Mouse (Mus musculus) liver, embryonic 14.5 days (tissue): ENCODE data around the gene Hdac4.

Experiments
- CTCF ChIP-seq: IDR thresholded peaks from 2 replicates; pipeline ENCODE4 v1.5.1; 2016; ENCODE audit warnings: antibody characterized with exemption, low read depth, control low read depth
- EP300 ChIP-seq: IDR thresholded peaks from 2 replicates; pipeline ENCODE4 v1.6.1; 2016; ENCODE audit warnings: antibody characterized with exemption, low read depth

DNA sequence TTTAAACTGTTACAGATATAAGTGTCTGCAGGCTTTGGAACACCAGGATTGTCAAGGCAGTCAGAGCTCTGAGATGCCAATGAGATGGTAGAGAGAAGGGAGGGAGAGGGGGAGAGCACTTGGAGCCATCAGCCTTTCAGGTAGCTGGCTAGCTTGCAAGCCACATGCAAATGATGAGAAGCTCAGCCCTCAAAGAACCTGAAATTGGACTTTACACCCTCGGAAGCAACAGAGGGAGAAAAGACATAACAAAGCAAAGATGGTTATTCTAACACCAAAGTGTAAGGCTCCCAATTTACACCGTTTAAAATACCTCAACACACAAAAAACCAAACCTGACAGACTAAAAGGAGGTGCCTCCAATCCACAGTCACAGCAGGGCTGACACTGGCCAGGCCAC lies 63.3 kb downstream of the Hdac4 start:
- TF ChIP-seq CTCF (no peak), EP300 (no peak)
